Comparison of ENCODE assay signal across 16 mouse cellular contexts in the genomic region with DNA sequence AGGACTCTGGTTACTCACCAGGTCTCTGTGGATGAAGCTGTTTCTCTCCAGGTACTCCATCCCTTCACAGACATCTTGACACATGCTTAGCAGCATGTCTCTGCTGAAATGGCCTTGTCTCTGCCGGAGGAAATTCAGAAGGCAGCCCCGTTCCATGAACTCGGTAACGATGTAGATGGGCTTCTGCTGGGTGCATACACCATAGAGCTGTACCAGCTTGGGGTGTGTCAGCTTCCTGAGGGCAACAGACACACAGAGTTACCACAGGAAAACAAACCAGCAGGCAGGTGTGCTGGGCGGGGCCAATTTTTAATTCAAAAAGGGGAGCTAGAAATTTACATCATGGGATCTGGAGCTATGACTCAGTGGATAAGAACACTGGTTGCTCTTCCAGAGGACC. TPM values are rescaled to one million over a fixed set of nuclear protein-coding genes. Genes with fewer than 3 reads are reported as not detected.
A peak's percentile ranks its signal among the peaks of the same experiment; 100 is the strongest.
DNase-seq lines count a peak whose midpoint lies in the region; TF ChIP-seq lines count a peak whose summit lies in the region.
"Had no signal": no experiment of that assay in that cellular context is flagged by ENCODE, and none has a peak within 500 bp of the region (broad histone marks: within the 10 kb centered on the region; RNA-seq: fewer than 3 reads in every experiment).

No protein-coding gene starts in this region.

- H3K27ac ChIP-seq in spleen, adult 2 months (ENCODE audit: insufficient read depth, low read length): peak overlapping the region; percentile 96
- peak overlapping the region; percentile 38 for H3K27ac ChIP-seq in small intestine, adult 2 months (ENCODE audit: insufficient read depth, low read depth, low read length)
- H3K27ac ChIP-seq: forebrain, embryonic 15.5 days; hindbrain, postnatal 0 days had no signal

- WGBS in spleen, adult 2 months: 28% methylated on average over 5 of the region's 5 CpGs
- WGBS in small intestine, adult 2 months: 59% methylated on average over 5 of the region's 5 CpGs

- peaks cover 13% of the 10 kb centered on the region for H3K36me3 ChIP-seq in spleen, adult 2 months (ENCODE audit: control insufficient read depth, insufficient read depth, low read length)
- peaks cover 29% of the 10 kb centered on the region for H3K36me3 ChIP-seq in small intestine, adult 2 months (ENCODE audit: control insufficient read depth, insufficient read depth, low read length)
- H3K36me3 ChIP-seq: forebrain, embryonic 15.5 days had no signal

- no peak for TF ChIP-seq CTCF in spleen, adult 2 months (IDR thresholded peaks at IDR 0.05; ENCODE audit: extremely low read depth, insufficient read depth, insufficient read length, insufficient replicate concordance)
- no peak for TF ChIP-seq CTCF in small intestine, adult 2 months (IDR thresholded peaks at IDR 0.05; ENCODE audit: extremely low read depth, insufficient read length, insufficient replicate concordance, low read depth, low read length)

- no peak for TF ChIP-seq POLR2A in spleen, adult 2 months (IDR thresholded peaks at IDR 0.05; ENCODE audit: low read depth, low read length)
- TF ChIP-seq POLR2A in small intestine, adult 2 months (IDR thresholded peaks at IDR 0.05; ENCODE audit: low read depth, low read length): no peak

- intact Hi-C loops in left cerebral cortex, postnatal 10 days (cut with DNase I): no loop called here

- peak in 1 of 2 experiments; percentile 28 for DNase-seq in spleen, adult 2 months (ENCODE audit: low read depth in 1 of 2, low spot score in 2 of 2)
- DNase-seq in spleen, postnatal 14 days (ENCODE audit: low spot score in 2 of 2): no peak
- peak; percentile 48 for DNase-seq in T-cell, adult 2 months (ENCODE audit: low spot score)
- DNase-seq in thymus, postnatal 4 days: peak; percentile 61
- DNase-seq in left cerebral cortex, postnatal 10 days (ENCODE audit: extremely low spot score in 1 of 2, low spot score in 2 of 2): no peak
- DNase-seq in kidney, postnatal 4 days: no peak
- DNase-seq: cerebellum, postnatal 10 days; heart, postnatal 4 days; kidney, postnatal 25 days; lung, adult 2 months had no signal

- no peaks in the 10 kb centered on the region for H3K27me3 ChIP-seq in spleen, adult 2 months (ENCODE audit: control insufficient read depth, insufficient read depth, low read length)
- H3K27me3 ChIP-seq in small intestine, adult 2 months (ENCODE audit: control insufficient read depth, insufficient read depth, low read length): no peaks in the 10 kb centered on the region
- H3K27me3 ChIP-seq: forebrain, embryonic 15.5 days had no signal

- H3K4me1 ChIP-seq in spleen, adult 2 months (ENCODE audit: control insufficient read depth, insufficient read depth, insufficient read length): peaks cover 17% of the 10 kb centered on the region; the same call in 1 of the 2 replicates
- H3K4me1 ChIP-seq in small intestine, adult 2 months (ENCODE audit: control insufficient read depth, insufficient read depth, insufficient read length, low read length): peaks cover 11% of the 10 kb centered on the region; the same call in 1 of the 2 replicates

- H3K4me3 ChIP-seq in spleen, adult 2 months (ENCODE audit: extremely low read depth, insufficient read depth, insufficient read length): peak overlapping the region; percentile 35
- H3K4me3 ChIP-seq in small intestine, adult 2 months (ENCODE audit: low read depth, low read length): no peak overlapping the region
- H3K4me3 ChIP-seq: forebrain, embryonic 15.5 days had no signal

RNA-seq across cellular contexts. Expression of a gene that starts 11.0 kb away (rescaled TPM):
- 4.2 TPM in 2 replicates for polyA plus RNA-seq in spleen, adult 2 months (2012; rRNA removed)
- 0.20 and 0.34 TPM in 2 replicates for polyA plus RNA-seq in small intestine, adult 2 months (2012; rRNA removed)
- under 1 TPM; 0.49 to 0.56 TPM for total RNA-seq in left cerebral cortex, postnatal 10 days (2021)
- total RNA-seq: gastrocnemius, adult 18-20 months had no signal
- polyA plus RNA-seq: forebrain, embryonic 15.5 days; midbrain, embryonic 16.5 days; neural tube, embryonic 11.5 days had no signal

Comparison
In these comparisons a context has a peak if more than half of its experiments do, and no peak if none do; other contexts are left out.
1. DNase-seq: peak in T-cell, adult 2 months (single experiment) and thymus, postnatal 4 days (single experiment); none in spleen, postnatal 14 days (0 of 2), left cerebral cortex, postnatal 10 days (0 of 2) and kidney, postnatal 4 days (0 of 2).